Mouse (Mus musculus) olfactory bulb, adult 2 months (tissue): Measurements from ENCODE around the gene Prdm11. TPM values are rescaled to one million over a fixed set of nuclear protein-coding genes. Genes with fewer than 3 reads are reported as not detected.

Source experiments
- H3K27ac ChIP-seq: fragments of 200-500 bp; 2 replicates; pipeline ENCODE4 v1.5.1; 2012; ENCODE audit warnings: low read depth, low read length; ENCODE audit not compliant: insufficient read depth
- H3K4me1 ChIP-seq: fragments of 200-500 bp; 2 replicates; pipeline ENCODE4 v1.6.1; 2012; ENCODE audit warnings: low read length; ENCODE audit not compliant: control insufficient read depth, insufficient read depth
- H3K4me3 ChIP-seq: fragments of 200-500 bp; 2 replicates; pipeline ENCODE4 v1.5.1; 2012; ENCODE audit warnings: mild to moderate bottlenecking, low read depth, low read length, moderate library complexity; ENCODE audit not compliant: insufficient read depth
- CTCF ChIP-seq: fragments of 200-500 bp; IDR thresholded peaks from 2 replicates; pipeline ENCODE4 v1.5.1; 2012; ENCODE audit warnings: low read depth, mild to moderate bottlenecking, low read length, moderate library complexity; ENCODE audit not compliant: insufficient read depth
- POLR2A ChIP-seq: fragments of 200-500 bp; IDR thresholded peaks from 2 replicates; pipeline ENCODE4 v1.6.1; 2012; ENCODE audit warnings: mild to moderate bottlenecking, low read depth, low read length, moderate library complexity; ENCODE audit not compliant: insufficient read depth
- WGBS: fragments of 180-500 bp; shearing (Covaris S2); methylation state at CpG from one replicate; pipeline ENCODE4 v1.1.7; 2018; 5-methylcytosine and 5-hydroxymethylcytosine counted together
- polyA plus RNA-seq: library from polyadenylated mRNA; stranded (reverse); fragments of >200 nt; gene quantifications from 2 replicates; pipeline ENCODE4 v1.2.4, GENCODE M21; 2012; ENCODE audit warnings: low replicate concordance; ENCODE audit not compliant: missing spikeins, insufficient read depth, insufficient read length

Prdm11 gene
- polyA plus RNA-seq, 1 experiment = not detected

DNA sequence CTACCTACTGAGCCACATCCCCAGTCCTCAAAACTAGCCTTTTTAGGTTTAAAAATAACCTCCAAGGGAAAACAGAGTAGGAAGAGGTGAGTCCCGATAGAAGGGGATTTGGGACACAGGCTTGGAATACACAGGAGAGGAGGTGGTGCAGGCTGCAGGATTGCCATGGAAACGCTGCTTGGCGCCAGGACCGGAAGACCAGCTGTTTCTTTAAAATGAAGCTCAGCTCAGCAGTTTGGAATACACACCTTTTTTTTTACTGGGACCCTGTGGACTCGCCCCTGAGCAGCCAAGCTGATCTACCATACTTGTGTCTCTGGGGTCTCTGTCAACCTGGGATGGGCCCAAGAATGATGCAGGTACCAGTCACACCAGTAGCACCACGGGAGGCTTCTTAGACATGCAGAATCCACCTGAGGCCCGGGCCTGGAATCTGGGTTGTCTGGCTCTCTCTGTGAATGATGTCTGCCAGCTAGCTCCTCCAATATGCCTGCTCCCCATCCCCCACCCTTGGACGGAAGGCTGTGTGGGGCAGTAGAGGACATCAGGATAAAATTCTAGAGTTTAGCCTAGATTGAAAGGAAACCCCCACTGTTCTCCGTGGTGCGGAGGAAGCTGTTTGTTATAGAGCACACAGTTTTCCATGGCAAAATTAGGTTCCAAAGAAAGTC, 111.5 kb downstream of the Prdm11 start:
- H3K4me3 ChIP-seq = no peak overlapping the region
- H3K4me1 ChIP-seq = peaks cover 9% of the 10 kb centered on the region
- H3K27ac ChIP-seq = no peak overlapping the region
- TF ChIP-seq POLR2A = no peak
- no peak for TF ChIP-seq CTCF
- 7% methylated on average over 10 of the region's 10 CpGs for WGBS

DNA sequence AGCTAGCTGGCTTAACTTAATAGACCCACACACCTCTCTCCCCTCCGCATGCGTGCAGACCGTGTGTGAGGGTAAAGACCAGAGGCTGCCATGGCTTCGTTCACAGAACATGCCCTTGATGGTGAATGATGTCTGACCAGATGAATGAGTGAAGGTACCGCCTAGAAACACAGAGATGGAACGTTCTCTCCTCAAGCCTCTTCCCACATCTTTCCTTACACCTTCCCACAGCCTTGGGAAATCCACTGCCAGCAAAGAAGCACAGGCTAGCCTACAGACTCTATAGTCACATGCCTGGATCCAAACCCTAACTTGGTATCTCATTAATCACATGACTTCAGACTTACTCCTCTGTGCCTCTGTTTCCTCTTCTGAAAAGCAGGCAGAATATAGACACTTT, 112.6 kb downstream of the Prdm11 start:
- no peak for TF ChIP-seq POLR2A
- no peak for TF ChIP-seq CTCF
- H3K4me1 ChIP-seq = peaks cover 9% of the 10 kb centered on the region
- no peak overlapping the region for H3K27ac ChIP-seq
- 96% methylated on average over 6 of the region's 6 CpGs for WGBS
- no peak overlapping the region for H3K4me3 ChIP-seq

- 78% methylated on average over 7 of the region's 7 CpGs for WGBS
- no peak overlapping the region for H3K27ac ChIP-seq
- TF ChIP-seq POLR2A (no peak), CTCF (no peak)
- H3K4me1 ChIP-seq = peaks cover 15% of the 10 kb centered on the region
- H3K4me3 ChIP-seq = no peak overlapping the region
Observed at GRCm38 (mm10) chr2:92931061-92931460, 114.9 kb downstream of the Prdm11 start.

- Histone ChIP-seq H3K27ac (no peak overlapping the region), H3K4me1 (peaks cover 15% of the 10 kb centered on the region), H3K4me3 (no peak overlapping the region)
- TF ChIP-seq POLR2A (no peak), CTCF (no peak)
- 75% methylated on average over 5 of the region's 5 CpGs for WGBS
Observed at GRCm38 (mm10) chr2:92929696-92930095, 116.3 kb downstream of the Prdm11 start.

DNA sequence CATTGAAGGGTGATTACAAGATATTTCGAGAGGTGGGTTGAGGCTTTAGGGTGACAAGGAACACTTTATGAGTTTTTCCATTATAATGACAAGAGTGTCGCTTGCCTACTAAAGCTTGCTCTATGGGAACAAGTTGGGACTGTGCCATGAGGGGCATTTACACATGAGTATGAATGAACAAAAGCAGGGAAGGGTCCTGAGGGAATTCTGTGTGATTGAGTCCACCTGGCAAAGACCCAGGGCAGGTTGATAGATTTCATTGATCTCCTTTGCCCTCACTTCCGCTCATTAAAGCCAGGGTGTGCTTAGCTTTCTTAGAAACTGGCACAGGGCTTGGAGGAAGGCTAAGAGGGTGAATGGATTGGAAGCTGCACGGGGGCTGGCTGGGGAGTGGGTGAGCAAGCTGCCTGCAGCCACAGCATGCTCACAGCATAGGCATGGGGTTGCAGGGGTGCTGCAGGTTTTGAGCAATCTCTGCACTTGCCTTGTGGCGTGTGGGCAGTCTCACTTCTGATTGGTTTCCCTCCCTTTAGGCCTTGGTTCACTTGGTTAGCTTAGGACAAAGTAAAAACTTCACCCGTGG, 121.2 kb downstream of the Prdm11 start:
- TF ChIP-seq POLR2A (no peak), CTCF (no peak)
- H3K4me1 ChIP-seq = peaks cover 10% of the 10 kb centered on the region
- 71% methylated on average over 6 of the region's 6 CpGs for WGBS
- no peak overlapping the region for H3K4me3 ChIP-seq
- H3K27ac ChIP-seq = no peak overlapping the region

- Histone ChIP-seq H3K4me1 (peaks cover 15% of the 10 kb centered on the region), H3K4me3 (no peak overlapping the region), H3K27ac (no peak overlapping the region)
- TF ChIP-seq POLR2A (no peak), CTCF (no peak)
- WGBS = 48% methylated on average over 4 of the region's 4 CpGs
Observed at GRCm38 (mm10) chr2:92920709-92921108, 125.3 kb downstream of the Prdm11 start.

GRCm38 (mm10) chr2:92917405-92918142, 128.4 kb downstream of the Prdm11 start:
- H3K4me3 ChIP-seq = no peak overlapping the region
- WGBS = 63% methylated on average over 7 of the region's 7 CpGs
- peaks cover 25% of the 10 kb centered on the region for H3K4me1 ChIP-seq
- H3K27ac ChIP-seq = no peak overlapping the region
- TF ChIP-seq POLR2A = no peak
- TF ChIP-seq CTCF = no peak

DNA sequence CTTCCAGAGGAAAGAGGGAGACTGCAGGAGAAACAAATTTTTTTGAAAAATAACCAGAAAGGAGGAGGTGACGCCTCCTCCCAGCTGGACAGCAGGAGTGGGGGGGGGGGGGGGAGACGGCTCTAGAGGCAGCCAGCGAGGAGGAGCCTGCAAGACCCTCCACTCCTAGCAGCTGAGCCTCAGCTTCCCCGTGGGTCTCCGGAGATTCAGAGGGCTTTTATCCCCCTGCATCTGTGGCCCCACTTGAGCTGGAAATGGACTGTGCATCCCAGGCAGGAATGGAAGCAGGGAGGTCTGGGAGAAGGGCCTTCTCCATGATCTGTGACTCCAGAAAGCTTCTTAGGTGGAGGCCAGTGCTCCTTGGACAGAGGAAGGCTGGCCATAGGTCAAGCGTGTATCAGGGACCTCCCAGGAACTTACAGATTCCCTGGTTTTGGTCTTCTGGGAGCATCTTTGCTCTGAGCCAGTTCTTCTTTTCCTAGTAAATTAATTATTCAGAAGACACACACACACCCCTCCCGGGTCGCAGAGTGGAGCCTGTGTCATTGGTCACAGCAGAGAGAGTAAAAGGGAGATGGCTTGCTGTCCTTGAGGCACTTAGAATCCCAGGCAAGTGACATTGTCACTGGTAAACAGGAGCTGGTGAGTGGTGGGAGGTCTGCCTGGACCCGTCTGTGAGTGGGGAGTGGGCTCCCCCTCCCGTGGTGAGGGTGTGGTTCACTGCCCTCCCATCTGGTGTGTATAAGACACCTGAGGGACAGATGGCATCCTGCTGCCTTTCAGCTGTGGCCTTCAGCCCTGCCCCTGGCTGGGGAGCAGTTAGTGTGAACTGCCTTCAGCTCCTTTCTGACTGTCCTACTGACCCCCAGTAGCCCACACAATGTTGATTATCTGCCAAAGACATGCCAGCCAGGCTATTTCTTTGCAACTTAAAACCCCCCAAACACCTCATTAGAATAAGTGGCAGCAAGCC, 130.0 kb downstream of the Prdm11 start:
- peaks cover 25% of the 10 kb centered on the region for H3K4me1 ChIP-seq
- H3K27ac ChIP-seq = no peak overlapping the region
- peak overlapping the region; percentile 60 for H3K4me3 ChIP-seq
- TF ChIP-seq CTCF (no peak), POLR2A (no peak)
- 17% methylated on average over 9 of the region's 10 CpGs for WGBS

Other genes with a start within 250 kb of the Prdm11 start
- gene Syt13, start 131.1 kb downstream of the Prdm11 start, polyA plus RNA-seq = 122 TPM in 1 of 2 replicates, not detected in the other
- gene Trp53i11, start 141.4 kb upstream of the Prdm11 start, polyA plus RNA-seq = 231 TPM in 1 of 2 replicates, not detected in the other